ENCODE assay signal across 8 mouse cellular contexts in the genomic region with DNA sequence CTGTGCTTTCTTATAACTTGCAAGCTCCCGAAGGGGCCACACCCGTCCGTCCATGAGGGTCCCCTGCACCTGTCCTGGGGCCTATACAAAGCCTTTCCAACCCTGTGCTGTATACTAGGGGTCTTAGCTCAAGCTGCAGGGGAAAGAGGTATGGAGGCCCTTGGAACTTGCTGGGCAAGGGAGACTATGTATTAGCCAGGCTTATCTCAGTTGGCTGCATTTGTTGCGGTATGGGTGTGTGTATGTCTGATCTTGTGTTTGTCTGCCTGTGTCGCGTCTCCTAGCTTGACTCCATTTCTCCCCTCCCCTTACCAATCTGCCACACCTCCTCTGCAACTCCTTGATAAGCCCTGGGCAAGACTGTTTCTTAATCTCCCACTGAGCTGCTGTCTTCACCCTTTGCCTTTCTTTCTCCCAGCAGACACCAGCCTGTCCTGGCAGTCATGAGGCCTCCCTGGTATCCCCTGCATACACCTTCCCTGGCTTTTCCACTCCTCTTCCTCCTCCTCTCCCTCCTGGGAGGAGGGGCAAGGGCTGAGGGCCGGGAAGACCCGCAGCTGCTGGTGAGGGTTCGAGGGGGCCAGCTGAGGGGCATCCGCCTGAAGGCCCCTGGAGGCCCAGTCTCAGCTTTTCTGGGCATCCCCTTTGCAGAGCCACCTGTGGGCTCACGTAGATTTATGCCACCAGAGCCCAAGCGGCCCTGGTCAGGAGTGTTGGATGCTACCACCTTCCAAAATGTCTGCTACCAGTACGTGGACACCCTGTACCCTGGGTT. TPM values are rescaled to one million over a fixed set of nuclear protein-coding genes. Genes with fewer than 3 reads are reported as not detected.
DNase-seq lines count a peak whose midpoint lies in the region; ATAC-seq and TF ChIP-seq lines count a peak whose summit lies in the region.

No protein-coding gene starts in this region.

- no peak overlapping the region; the same call in 1 of the 2 replicates for H3K27ac ChIP-seq in cerebellum, adult 2 months (ENCODE audit: insufficient read depth, low read length)
- peak overlapping the region; percentile 44; the same call in 1 of the 2 replicates for H3K27ac ChIP-seq in hindbrain, embryonic 12.5 days
- H3K27ac ChIP-seq in midbrain, embryonic 11.5 days (ENCODE audit: low read depth, low read length): no peak overlapping the region; the same call in 1 of the 2 replicates

- TF ChIP-seq CTCF in cerebellum, adult 2 months (IDR thresholded peaks at IDR 0.05; ENCODE audit: borderline replicate concordance, insufficient read depth, low read depth, low read length): no peak

- no peak for ATAC-seq in cerebellum, adult (ENCODE audit: insufficient number of reproducible peaks, low FRiP score, low TSS enrichment)
- no peak for ATAC-seq in hindbrain, embryonic 12.5 days (ENCODE audit: low FRiP score)
- no peak for ATAC-seq in midbrain, embryonic 11.5 days (ENCODE audit: low FRiP score)

- no peak overlapping the region for H3K9ac ChIP-seq in hindbrain, embryonic 12.5 days
- 0 out of 2 replicates have a peak overlapping the region, but pooled peaks have one; percentile 25 for H3K9ac ChIP-seq in midbrain, embryonic 11.5 days (ENCODE audit: low read length)

- peak overlapping the region; percentile 78 for H3K4me3 ChIP-seq in cerebellum, adult 2 months (replicated peaks; ENCODE audit: insufficient read depth, low read depth, low read length)
- H3K4me3 ChIP-seq in hindbrain, embryonic 12.5 days: peak overlapping the region; percentile 46
- H3K4me3 ChIP-seq in midbrain, embryonic 11.5 days (ENCODE audit: low read depth, low read length): peak overlapping the region; percentile 42; the same call in 1 of the 2 replicates

- TF ChIP-seq POLR2A in cerebellum, adult 2 months (IDR thresholded peaks at IDR 0.05; ENCODE audit: borderline replicate concordance, insufficient read depth, low read length): no peak

- H3K4me1 ChIP-seq in cerebellum, adult 2 months (ENCODE audit: control insufficient read depth, insufficient read depth, low read length): peaks cover 13% of the 10 kb centered on the region; the same call in 1 of the 2 replicates
- H3K4me1 ChIP-seq in hindbrain, embryonic 12.5 days: peaks cover 34% of the 10 kb centered on the region
- peaks cover 28% of the 10 kb centered on the region for H3K4me1 ChIP-seq in midbrain, embryonic 11.5 days (ENCODE audit: control insufficient read depth, insufficient read depth, low read length)

- no peaks in the 10 kb centered on the region for H3K9me3 ChIP-seq in hindbrain, embryonic 12.5 days (replicated peaks)
- no peaks in the 10 kb centered on the region for H3K9me3 ChIP-seq in midbrain, embryonic 11.5 days (ENCODE audit: control insufficient read depth, low read length)

- no peaks in the 10 kb centered on the region for H3K36me3 ChIP-seq in hindbrain, embryonic 12.5 days
- H3K36me3 ChIP-seq in midbrain, embryonic 11.5 days (ENCODE audit: control insufficient read depth, insufficient read depth, low read length): no peaks in the 10 kb centered on the region

- no peak for DNase-seq in cerebellum, adult 2 months
- peak; percentile 99 for DNase-seq in MEL-GATA-1-ER (ENCODE audit: extremely low read depth, low read depth)
- peak; percentile 78 for DNase-seq in midbrain, embryonic 11.5 days (ENCODE audit: low spot score, missing footprints)
- DNase-seq in frontal cortex, adult 2 months (ENCODE audit: extremely low spot score in 1 of 2, low spot score in 1 of 2): no peak
- DNase-seq in adrenal gland, postnatal 10 days: no peak
- no peak for DNase-seq in left cerebral cortex, postnatal 36 days (ENCODE audit: low spot score in 2 of 2)

- intact Hi-C loops in left cerebral cortex, postnatal 36 days (cut with DNase I): loop anchor here (2.0 to 5.0 kb wide), 2 partner anchors 17 to 257 kb away; a partner anchor contains a TSS

- 60% methylated on average over 13 of the region's 13 CpGs for WGBS in cerebellum, adult 2 months
- WGBS in hindbrain, embryonic 12.5 days: 61% methylated on average over 13 of the region's 13 CpGs
- WGBS in midbrain, embryonic 11.5 days: 48% methylated on average over 13 of the region's 13 CpGs

- H3K4me2 ChIP-seq in hindbrain, embryonic 12.5 days (replicated peaks): peak overlapping the region; percentile 93
- H3K4me2 ChIP-seq in midbrain, embryonic 11.5 days: no peak overlapping the region; the same call in 1 of the 2 replicates

- no peaks in the 10 kb centered on the region for H3K27me3 ChIP-seq in cerebellum, adult 2 months (ENCODE audit: control insufficient read depth, insufficient read depth, low read length)
- peaks cover 61% of the 10 kb centered on the region for H3K27me3 ChIP-seq in hindbrain, embryonic 12.5 days
- H3K27me3 ChIP-seq in midbrain, embryonic 11.5 days (ENCODE audit: control insufficient read depth, insufficient read depth, low read length): peaks cover 31% of the 10 kb centered on the region

RNA-seq across cellular contexts. Expression of a gene that starts 2.5 kb away (rescaled TPM):
- 155 and 165 TPM in 2 replicates for polyA plus RNA-seq in cerebellum, adult 2 months (2012; rRNA removed)
- 12.6 and 13.1 TPM in 2 replicates for polyA plus RNA-seq in hindbrain, embryonic 12.5 days (2016; fragmentation: Nextera tagmentation; extraction: Ambion mirVana)
- 3.6 and 4.0 TPM in 2 replicates for polyA plus RNA-seq in midbrain, embryonic 11.5 days (2014; fragmentation: Nextera tagmentation; extraction: Ambion mirVana)
- 63.7 and 65.6 TPM in 2 replicates for polyA plus RNA-seq in frontal cortex, adult 2 months (2012; rRNA removed)
- total RNA-seq in adrenal gland, postnatal 10 days (2021): 10 to 100 TPM; 11.6 to 21.3 TPM
- 10 to 100 TPM; 60.1 to 64.5 TPM for total RNA-seq in left cerebral cortex, postnatal 36 days (2021)

RNA-seq across cellular contexts. Expression of a gene that starts 4.7 kb away (rescaled TPM):
- polyA plus RNA-seq in cerebellum, adult 2 months (2012; rRNA removed): 27.9 and 28.2 TPM in 2 replicates
- polyA plus RNA-seq in hindbrain, embryonic 12.5 days (2016; fragmentation: Nextera tagmentation; extraction: Ambion mirVana): 8.1 and 10.3 TPM in 2 replicates
- 7.5 and 7.9 TPM in 2 replicates for polyA plus RNA-seq in midbrain, embryonic 11.5 days (2014; fragmentation: Nextera tagmentation; extraction: Ambion mirVana)
- polyA plus RNA-seq in frontal cortex, adult 2 months (2012; rRNA removed): 12.4 and 13.1 TPM in 2 replicates
- total RNA-seq in adrenal gland, postnatal 10 days (2021): 10 to 100 TPM in 1 of 2 experiments, 1 to 10 TPM in 1; 7.6 to 11.5 TPM
- 10 to 100 TPM; 11.4 to 15.0 TPM for total RNA-seq in left cerebral cortex, postnatal 36 days (2021)

RNA-seq across cellular contexts. Expression of a gene that starts 17.7 kb away (rescaled TPM):
- polyA plus RNA-seq in cerebellum, adult 2 months (2012; rRNA removed): 208 and 224 TPM in 2 replicates
- 151 and 152 TPM in 2 replicates for polyA plus RNA-seq in hindbrain, embryonic 12.5 days (2016; fragmentation: Nextera tagmentation; extraction: Ambion mirVana)
- 151 and 154 TPM in 2 replicates for polyA plus RNA-seq in midbrain, embryonic 11.5 days (2014; fragmentation: Nextera tagmentation; extraction: Ambion mirVana)
- polyA plus RNA-seq in frontal cortex, adult 2 months (2012; rRNA removed): 268 and 278 TPM in 2 replicates
- total RNA-seq in adrenal gland, postnatal 10 days (2021): 100 to 1,000 TPM; 130 to 173 TPM
- 100 to 1,000 TPM; 132 to 230 TPM for total RNA-seq in left cerebral cortex, postnatal 36 days (2021)

RNA-seq across cellular contexts. Expression of a gene that starts 24.4 kb away (rescaled TPM):
- polyA plus RNA-seq in cerebellum, adult 2 months (2012; rRNA removed): 10.3 and 11.0 TPM in 2 replicates
- 40.0 and 40.7 TPM in 2 replicates for polyA plus RNA-seq in hindbrain, embryonic 12.5 days (2016; fragmentation: Nextera tagmentation; extraction: Ambion mirVana)
- polyA plus RNA-seq in midbrain, embryonic 11.5 days (2014; fragmentation: Nextera tagmentation; extraction: Ambion mirVana): 28.0 and 34.1 TPM in 2 replicates
- 8.5 and 9.0 TPM in 2 replicates for polyA plus RNA-seq in frontal cortex, adult 2 months (2012; rRNA removed)
- total RNA-seq in adrenal gland, postnatal 10 days (2021): 10 to 100 TPM; 33.6 to 36.8 TPM
- total RNA-seq in left cerebral cortex, postnatal 36 days (2021): 1 to 10 TPM; 3.5 to 5.1 TPM

RNA-seq across cellular contexts. Expression of a gene that starts 43.6 kb away (rescaled TPM):
- polyA plus RNA-seq in cerebellum, adult 2 months (2012; rRNA removed): 31.0 and 31.6 TPM in 2 replicates
- 21.9 and 23.6 TPM in 2 replicates for polyA plus RNA-seq in hindbrain, embryonic 12.5 days (2016; fragmentation: Nextera tagmentation; extraction: Ambion mirVana)
- 5.8 TPM in 2 replicates for polyA plus RNA-seq in midbrain, embryonic 11.5 days (2014; fragmentation: Nextera tagmentation; extraction: Ambion mirVana)
- 32.6 and 34.6 TPM in 2 replicates for polyA plus RNA-seq in frontal cortex, adult 2 months (2012; rRNA removed)
- total RNA-seq in adrenal gland, postnatal 10 days (2021): 10 to 100 TPM in 1 of 2 experiments, 1 to 10 TPM in 1; 9.2 to 12.6 TPM
- 10 to 100 TPM; 21.1 to 25.2 TPM for total RNA-seq in left cerebral cortex, postnatal 36 days (2021)

Comparison
In these comparisons a context has a peak if more than half of its experiments do, and no peak if none do; other contexts are left out.
1. DNase-seq: peak in MEL-GATA-1-ER (single experiment) and midbrain, embryonic 11.5 days (single experiment); none in cerebellum, adult 2 months (0 of 2), frontal cortex, adult 2 months (0 of 2), adrenal gland, postnatal 10 days (single experiment) and left cerebral cortex, postnatal 36 days (0 of 2).
2. Peak in every context shown above with its lines, with median percentiles within 50 percentile points of each other: H3K4me3 ChIP-seq.